Mouse (Mus musculus) right cerebral cortex, postnatal 14 days (tissue): ENCODE measurements at regions not wholly inside any gene's neighbourhood (a gene's known extent, or its start where the extent isn't known, plus 50 kb on each side); places are given as distances from the start of the nearest gene placed in this dataset.

Experiments
- DNase-seq: peaks from one replicate; pipeline ENCODE4 v3.0.0; 2022

DNA sequence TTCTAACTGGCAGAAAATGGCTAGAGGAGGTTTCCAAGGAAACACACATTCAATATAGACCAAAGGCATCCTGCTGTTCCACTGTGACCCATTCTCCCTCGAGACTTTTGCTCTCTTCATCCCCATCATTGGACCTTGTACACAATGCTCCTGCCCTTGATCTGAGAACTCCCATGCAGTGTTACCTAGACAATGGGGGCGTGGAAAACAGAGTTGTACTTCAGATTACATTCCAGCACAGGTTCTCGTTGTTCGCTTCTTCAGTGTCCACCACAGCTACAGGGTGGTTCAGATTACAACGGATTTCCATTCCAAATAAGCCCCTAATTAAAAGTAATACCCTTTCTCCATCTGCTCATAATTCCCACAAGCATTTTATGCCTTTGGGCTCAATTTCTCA, 186.8 kb upstream of the Thbs1 start:
- DNase-seq, result no peak

DNA sequence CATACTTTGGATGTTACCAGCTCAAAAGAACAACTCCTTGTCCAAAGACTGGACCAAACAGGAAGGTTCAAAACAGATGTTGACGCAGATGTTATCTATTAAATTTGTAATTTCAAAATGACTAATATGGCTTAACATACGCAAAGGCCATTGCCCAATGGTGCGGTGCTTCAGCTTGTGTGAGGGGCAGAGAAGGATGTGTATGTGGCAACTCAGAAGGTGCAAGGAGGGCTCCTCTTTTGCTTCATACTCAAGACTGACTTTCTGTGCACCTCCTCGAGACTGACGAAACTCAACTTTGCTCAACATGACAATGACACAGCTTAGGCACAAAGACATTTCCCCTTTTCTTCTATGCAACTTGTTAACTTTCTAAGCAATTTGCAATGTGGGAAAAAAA, 186.3 kb upstream of the Thbs1 start:
- DNase-seq, result no peak

DNA sequence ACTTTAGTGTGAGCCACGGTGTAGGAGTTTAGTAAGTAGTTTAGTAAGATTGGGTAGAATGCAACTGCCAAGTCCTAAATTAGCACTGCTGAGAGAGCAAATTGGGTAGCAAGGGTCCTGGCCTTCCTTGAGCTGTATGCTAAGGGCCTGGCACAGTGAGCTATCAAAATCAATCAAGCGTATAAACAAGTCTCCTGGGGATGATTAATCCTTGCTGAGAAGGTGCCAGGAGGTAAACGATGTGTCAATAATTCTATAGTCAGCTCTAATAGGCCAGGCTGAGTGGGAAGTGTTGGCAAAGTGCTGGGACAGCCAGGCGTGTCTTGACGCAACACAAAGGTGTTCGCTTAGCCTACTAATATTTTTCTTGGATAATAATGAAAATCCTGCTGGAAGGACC, 183.6 kb upstream of the Thbs1 start:
- DNase-seq, result no peak

DNA sequence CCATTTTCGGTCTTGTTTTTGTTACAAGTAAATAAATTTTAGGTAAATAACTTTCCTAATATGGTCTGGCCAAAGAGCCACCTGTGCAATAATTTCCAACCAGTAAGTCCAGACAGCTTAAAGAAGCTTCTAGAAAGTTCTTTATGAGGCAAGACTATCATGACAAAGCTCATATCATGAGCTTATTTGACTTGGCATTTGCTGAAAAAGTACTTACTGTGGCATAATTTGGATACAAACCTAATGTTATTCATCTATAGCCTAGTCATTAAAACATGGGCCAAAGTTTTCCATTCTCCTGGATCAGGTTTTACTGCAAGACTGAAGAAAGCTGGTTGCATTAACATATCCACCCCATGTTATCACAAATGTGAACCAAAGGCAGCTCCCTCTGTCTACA, 182.1 kb upstream of the Thbs1 start:
- no peak for DNase-seq

DNA sequence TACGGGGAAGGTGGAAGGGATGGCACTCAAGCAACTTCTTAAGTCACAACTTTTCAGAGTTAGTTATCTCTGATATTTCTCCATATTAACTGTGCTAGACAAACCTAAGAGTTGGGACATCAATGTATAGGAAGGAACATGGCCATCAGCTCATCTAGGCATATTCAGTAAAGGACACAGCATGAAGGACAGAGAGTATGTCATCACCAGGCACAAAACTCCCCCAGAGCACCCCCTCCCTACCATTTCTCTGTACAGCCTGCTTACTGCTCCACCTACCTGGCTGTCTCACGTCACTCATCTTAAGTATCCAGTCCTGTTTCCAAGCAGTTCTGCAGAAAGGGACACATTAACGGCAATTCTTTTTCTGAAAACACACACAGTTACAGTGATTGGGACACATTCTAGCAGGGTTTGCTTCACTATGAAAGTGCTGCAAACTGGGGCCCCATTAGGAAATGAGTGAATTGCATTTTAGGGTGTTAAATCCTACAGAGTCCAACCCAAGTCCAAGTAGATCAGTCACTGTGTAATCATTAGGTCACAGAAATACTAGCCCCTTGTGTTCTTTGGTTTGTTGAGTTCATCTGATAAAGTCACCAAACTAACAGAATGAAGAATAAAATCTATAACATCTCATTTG, 180.7 kb upstream of the Thbs1 start:
- DNase-seq, result no peak

GRCm38 (mm10) chr2:117936590-117936989, 175.1 kb upstream of the Thbs1 start:
- DNase-seq, result no peak

DNA sequence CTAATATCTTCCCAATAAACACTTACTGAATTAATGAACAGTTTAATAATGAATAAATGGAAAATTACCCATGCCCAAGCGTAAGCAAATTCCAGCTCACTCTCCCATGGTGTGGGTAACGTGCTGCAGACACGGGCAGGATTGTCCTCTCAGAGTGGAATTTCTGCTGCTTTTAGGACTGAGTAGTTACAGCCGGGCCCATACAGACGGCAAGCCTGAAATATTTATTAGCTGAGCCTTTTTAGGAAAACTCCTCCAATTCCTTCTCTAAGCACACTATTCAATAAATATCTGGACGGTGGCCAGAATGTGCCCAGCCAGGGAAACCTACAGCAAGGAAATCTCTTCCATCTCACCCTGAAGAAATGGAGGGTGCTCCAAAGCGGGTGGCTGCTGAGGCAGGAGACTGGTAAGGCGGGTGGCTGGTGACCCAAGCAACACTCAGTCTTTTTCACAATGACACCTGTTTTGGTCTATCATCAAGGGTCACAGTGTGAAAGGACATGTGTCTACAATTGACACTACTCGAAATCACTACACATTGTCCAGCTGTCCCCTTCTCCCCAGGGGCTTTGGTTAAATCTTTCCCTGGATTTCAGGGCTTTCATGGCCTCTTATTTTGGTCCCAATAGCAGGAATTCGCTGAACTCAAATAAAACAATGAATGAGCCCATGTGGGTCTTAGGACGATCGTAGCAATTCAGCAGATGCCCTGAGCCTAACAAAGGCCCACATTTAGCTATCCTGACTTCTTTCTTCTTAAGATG, 173.2 kb upstream of the Thbs1 start:
- no peak for DNase-seq

GRCm38 (mm10) chr2:117941517-117942096, 170.1 kb upstream of the Thbs1 start:
- no peak for DNase-seq

DNA sequence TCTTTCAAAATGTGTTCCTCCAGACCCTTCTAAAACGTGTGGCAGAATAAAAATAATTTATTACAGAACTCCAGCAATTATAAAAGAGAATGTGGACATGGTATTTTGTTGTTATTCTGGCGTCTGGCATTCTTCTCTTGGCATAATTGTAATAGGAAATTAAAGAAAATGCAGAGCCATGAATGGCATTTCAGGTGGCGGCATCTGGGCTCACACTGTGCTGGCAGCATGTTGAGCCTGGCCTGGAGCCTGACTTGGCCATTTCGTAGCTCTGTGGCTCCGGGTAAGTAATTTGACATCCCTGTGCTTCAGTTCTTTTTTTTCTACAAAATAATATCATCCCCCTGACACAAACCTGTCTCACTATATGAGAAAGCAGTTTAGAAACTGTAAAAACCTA, 168.0 kb upstream of the Thbs1 start:
- DNase-seq, result no peak

DNA sequence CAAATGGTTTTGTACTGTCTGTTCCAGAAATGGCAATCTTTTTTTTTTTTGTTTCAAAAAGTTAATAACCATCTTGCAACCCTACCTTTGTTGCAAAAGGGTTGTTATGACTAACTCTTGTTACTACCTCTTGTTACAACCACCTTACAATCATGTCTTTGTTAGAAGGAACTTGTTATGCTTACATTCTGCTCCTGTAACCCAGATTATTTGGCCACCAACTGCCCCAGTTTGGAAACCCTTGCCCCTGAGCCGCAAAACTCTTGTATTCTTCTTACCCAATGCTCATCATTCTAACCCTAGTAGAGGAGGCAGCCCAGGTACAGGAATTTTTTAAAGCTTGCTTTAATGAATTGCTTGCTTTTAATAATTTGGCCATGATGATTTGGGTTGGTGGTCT, 167.4 kb upstream of the Thbs1 start:
- no peak for DNase-seq

DNA sequence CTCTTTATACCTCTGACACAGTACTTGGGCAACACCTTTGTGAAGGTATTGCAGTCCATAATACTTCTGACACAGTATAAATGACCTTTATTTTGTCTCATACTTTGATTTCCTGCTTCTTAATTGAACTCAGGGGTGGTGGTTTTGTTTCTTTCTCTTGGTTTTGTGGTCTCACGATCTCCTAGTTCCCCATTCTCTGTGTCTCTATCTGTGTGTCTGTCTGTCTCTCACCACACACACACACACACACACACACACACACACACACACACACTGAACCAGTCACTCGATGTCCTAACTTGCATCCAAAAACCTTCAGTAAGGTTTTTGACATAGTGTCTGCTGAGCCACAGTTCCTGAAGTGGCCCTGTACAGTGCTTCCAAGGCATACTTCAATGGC, 166.7 kb upstream of the Thbs1 start:
- DNase-seq, result no peak

DNA sequence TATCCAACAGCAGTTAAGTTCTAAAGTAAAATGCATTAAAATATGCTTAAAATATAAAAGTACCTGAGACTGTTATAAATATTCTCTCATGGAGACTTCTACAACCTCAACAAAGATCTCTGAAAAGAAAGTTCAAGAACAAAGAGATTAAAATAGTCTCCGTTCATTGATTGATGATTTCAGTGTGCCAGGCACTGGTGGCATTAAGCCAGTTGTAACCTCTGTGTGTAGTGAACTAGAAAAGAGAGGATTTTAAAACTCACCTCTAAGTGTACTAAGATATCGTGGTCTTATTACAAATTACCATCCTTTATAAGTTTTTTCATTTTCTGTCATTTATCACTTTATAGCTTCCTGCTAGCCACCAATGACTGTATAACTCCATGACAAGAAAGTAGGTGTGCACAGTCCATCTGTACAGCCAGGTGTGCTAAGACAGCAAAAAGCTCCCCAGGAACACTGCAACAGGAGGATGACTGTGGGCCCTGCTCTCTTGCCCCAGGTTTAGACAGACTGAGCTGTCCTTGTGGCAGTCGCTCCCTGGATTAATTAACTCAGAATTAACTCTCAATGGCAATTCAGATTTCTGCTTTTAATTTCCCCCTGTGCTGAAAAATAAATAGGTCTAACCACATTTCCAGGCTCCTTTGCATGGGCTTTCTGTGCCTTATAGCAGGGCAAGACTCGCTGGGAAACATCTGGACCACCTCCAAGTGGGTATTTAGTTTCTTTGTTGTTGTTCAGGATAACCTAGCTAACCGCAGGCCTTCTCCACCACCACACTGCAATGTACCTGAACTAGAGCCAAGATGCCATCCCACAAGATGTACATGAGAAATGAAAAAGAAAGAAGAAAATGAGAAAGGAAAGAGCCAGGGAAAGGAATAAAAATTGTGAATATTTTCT, 161.0 kb upstream of the Thbs1 start:
- DNase-seq, result no peak

GRCm38 (mm10) chr2:117951337-117951718, 160.3 kb upstream of the Thbs1 start:
- DNase-seq, result no peak

- DNase-seq, result no peak
Measured at GRCm38 (mm10) chr2:117958737-117959136, 152.9 kb upstream of the Thbs1 start.

GRCm38 (mm10) chr2:117959440-117959839, 152.2 kb upstream of the Thbs1 start:
- no peak for DNase-seq

GRCm38 (mm10) chr2:117962531-117962930, 149.1 kb upstream of the Thbs1 start:
- DNase-seq, result no peak

DNA sequence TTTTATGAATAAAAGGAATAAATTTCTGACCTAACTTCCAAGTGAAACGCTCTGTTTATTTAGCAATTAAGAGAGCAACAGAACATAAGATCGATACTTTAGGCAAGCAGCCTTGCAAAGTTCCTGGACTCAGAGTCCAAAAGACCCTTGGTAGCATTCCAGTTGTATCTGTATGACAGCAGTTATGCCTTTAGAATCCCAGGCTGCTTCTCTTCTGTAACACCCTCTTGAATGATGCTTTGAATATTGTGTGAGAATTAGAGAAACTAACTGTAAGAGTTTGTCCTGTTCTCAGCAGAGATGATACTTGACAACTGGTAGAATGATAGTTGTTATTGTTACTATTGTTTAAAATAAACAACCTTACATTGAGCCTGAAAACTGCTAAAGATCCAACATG, 148.2 kb upstream of the Thbs1 start:
- DNase-seq, result no peak

DNA sequence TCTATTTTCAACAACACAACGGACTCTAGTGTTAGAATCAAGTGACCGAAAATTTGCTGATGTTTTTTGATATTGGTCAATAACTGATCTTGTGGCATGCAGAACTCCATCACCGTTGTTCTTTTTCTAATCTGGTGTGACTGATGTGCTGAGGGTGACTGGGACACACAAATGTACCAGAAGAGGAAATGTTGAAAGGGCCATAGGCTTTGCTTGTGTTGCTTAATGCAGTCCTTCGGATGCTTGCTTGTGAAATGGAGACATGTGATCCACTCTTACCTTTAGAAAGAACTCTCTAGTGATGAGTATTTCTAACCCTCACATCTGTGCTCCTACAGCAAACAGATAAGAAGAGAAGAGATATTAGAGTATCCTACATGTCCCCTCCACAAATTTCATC, 145.9 kb upstream of the Thbs1 start:
- no peak for DNase-seq

GRCm38 (mm10) chr2:117968731-117969130, 142.9 kb upstream of the Thbs1 start:
- DNase-seq, result no peak

GRCm38 (mm10) chr2:117970631-117971030, 141.0 kb upstream of the Thbs1 start:
- DNase-seq, result no peak

DNA sequence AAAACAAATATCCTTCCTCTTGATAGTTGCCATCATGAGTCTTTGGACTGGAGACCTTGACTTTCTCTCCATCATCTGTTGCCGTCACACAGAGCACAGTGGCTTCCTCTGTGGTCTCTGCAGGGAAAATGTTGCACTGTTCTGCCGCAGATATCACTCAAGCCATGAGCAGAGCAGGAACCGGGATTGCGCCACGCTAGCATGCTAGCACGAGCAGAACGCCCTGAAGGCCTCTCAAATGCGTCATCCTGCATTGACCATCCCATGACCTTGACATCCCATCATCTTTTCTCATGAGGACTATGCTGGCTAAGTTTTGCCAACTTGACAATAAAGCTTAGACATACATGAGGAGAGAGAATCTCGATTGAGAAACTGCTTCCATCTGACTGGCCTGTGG, 134.6 kb upstream of the Thbs1 start:
- no peak for DNase-seq

DNA sequence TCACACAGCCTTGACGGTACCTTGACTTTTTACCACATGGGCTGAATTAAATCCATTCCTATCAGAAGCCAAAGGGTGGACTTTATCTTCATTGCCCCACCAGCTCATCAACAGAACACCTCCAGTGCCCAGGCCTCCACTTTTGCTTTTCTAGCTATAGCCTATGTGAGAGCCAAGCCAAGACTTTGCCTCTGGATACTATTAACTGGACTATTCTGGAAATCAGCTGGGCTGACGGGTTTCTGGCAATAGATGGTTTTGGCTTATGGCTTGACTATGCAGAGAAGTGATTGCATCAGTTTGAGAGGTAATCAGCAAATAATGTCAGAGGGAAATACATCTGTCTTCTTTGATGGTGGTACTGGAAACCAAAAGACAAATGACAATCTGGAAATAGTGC, 130.8 kb upstream of the Thbs1 start:
- no peak for DNase-seq

DNA sequence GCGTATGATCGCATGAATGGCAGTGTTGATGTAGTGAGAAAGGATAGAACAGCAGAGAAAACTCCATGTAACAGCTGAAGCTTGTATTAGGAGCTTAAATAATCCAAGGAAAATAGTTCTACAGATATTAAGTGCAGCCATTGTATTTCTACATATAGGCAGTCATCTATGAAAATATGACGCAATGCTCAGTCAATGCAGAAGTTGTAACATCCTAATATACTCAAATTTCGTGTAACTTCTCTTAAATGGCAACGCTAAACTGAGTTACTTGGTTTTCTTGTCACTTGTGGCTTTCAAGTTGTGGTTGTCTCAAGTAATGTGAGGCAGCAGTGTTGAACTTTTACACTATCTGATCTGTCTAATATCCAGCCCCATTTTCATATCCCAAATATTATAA, 127.1 kb upstream of the Thbs1 start:
- DNase-seq, result no peak
